Mouse (Mus musculus) ES-E14 (cell line): Measurements from ENCODE around the gene AI481877. TPM values are rescaled to one million over a fixed set of nuclear protein-coding genes. Genes with fewer than 3 reads are reported as not detected.

Experiments
- DNase-seq: peaks from one replicate; pipeline ENCODE4 v3.0.0-alpha.2; 2013; ENCODE audit warnings: low read depth, low spot score
- H3K27ac ChIP-seq: 2 replicates; pipeline ENCODE4 v1.5.1; 2012; ENCODE audit warnings: low read depth, mild to moderate bottlenecking, low read length, moderate library complexity, mixed read lengths; ENCODE audit not compliant: poor library complexity, insufficient read depth, severe bottlenecking
- H3K36me3 ChIP-seq: 2 replicates; pipeline ENCODE4 v1.6.1; 2012; ENCODE audit warnings: mild to moderate bottlenecking, low read length, moderate library complexity, mixed read lengths; ENCODE audit not compliant: control insufficient read depth, poor library complexity, insufficient read depth, severe bottlenecking
- H3K4me1 ChIP-seq, 2 experiments: fragments of 150-350 bp in 1 of 2; sonication (generic) in 1 of 2; 2 replicates each; pipeline ENCODE4 v1.6.1; 2012; ENCODE audit warnings: low read length in 2 of 2, mild to moderate bottlenecking in 1 of 2, mixed read lengths in 1 of 2; ENCODE audit not compliant: control insufficient read depth in 2 of 2, insufficient read depth in 2 of 2, poor library complexity in 1 of 2
- H3K4me3 ChIP-seq, 2 experiments: fragments of 150-350 bp in 1 of 2; sonication (generic) in 1 of 2; 2 replicates each; pipeline ENCODE4 v1.5.1; 2012; ENCODE audit warnings: low read length in 2 of 2, low read depth in 1 of 2, mild to moderate bottlenecking in 1 of 2, mixed read lengths in 1 of 2; ENCODE audit not compliant: insufficient read depth in 1 of 2, poor library complexity in 1 of 2, severe bottlenecking in 1 of 2
- H3K9ac ChIP-seq: 2 replicates; pipeline ENCODE4 v1.6.1; 2012; ENCODE audit warnings: low read depth, mild to moderate bottlenecking, low read length, mixed read lengths; ENCODE audit not compliant: poor library complexity, insufficient read depth, severe bottlenecking
- H3K9me3 ChIP-seq: fragments of 150-350 bp; sonication (generic); 2 replicates; pipeline ENCODE4 v1.6.1; 2012; ENCODE audit warnings: low read depth, mild to moderate bottlenecking, low read length; ENCODE audit not compliant: control insufficient read depth, insufficient read depth
- CHD2 ChIP-seq: IDR thresholded peaks from 2 replicates; pipeline ENCODE4 v1.6.1; 2014; ENCODE audit warnings: mild to moderate bottlenecking, low read depth, low read length, inconsistent platforms
- HCFC1 ChIP-seq: IDR thresholded peaks from 2 replicates; pipeline ENCODE4 v1.6.1; 2012; ENCODE audit warnings: low read length, inconsistent platforms, borderline replicate concordance; ENCODE audit not compliant: insufficient read depth
- MAFK ChIP-seq: IDR thresholded peaks from 2 replicates; pipeline ENCODE4 v1.6.1; 2014; ENCODE audit warnings: mild to moderate bottlenecking, low read depth, low read length, inconsistent platforms; ENCODE audit not compliant: insufficient read depth
- ZC3H11A ChIP-seq: IDR thresholded peaks from 2 replicates; pipeline ENCODE4 v1.6.1; 2012; ENCODE audit warnings: low read depth, mild to moderate bottlenecking, inconsistent platforms, low read length, borderline replicate concordance
- ZNF384 ChIP-seq: IDR thresholded peaks from 2 replicates; pipeline ENCODE4 v1.6.1; 2012; ENCODE audit warnings: low read depth, low read length, inconsistent platforms
- in situ Hi-C, 2 experiments: fragments of 600-800 bp; cut with MboI; formaldehyde crosslinking; loops; one replicate each; pipeline ENCODE4 v1.15.1; 2025; ENCODE audit warnings: low sequenced_read_pairs in 2 of 2, inconsistent platforms in 1 of 2; ENCODE audit not compliant: unreplicated experiment in 2 of 2
- total RNA-seq: library from RNA; depleted of rRNA; stranded (reverse); fragments of 300-350 nt; gene quantifications from 2 replicates; pipeline ENCODE4 v1.2.3, GENCODE M21; 2012

AI481877 gene
- total RNA-seq, 1 experiment: 0.98 TPM

DNA sequence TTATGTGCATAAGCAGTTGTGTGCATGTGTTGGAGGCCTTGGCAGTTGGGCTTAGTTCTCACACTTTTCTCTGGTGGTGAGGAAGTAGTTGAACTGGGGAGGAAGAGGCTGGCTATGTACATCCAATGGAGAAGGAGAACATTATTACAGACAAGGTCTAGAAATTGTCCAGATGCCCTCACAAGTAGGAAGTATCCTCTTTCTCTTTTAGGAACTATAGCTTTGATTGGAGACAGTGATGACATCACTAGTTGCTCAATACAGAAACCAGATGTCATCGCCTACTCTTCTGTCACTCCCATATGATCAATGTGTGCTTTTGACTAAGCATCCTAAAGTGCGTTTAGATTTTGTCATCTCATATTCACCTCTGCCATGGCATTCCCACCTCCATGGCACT, 38.8 kb upstream of the AI481877 start:
- H3K27ac ChIP-seq: no peak overlapping the region
- H3K4me3 ChIP-seq: no peak overlapping the region
- peaks cover 4 to 7% of the 10 kb centered on the region in 2 experiments; a peak in 3 of 4 replicates for H3K4me1 ChIP-seq
- no peak for TF ChIP-seq ZC3H11A
- no peak for TF ChIP-seq MAFK
- TF ChIP-seq ZNF384: no peak
- TF ChIP-seq HCFC1: no peak
- TF ChIP-seq CHD2: no peak
- in situ Hi-C loops: no loop called here
- H3K36me3 ChIP-seq: no peaks in the 10 kb centered on the region
- DNase-seq: no peak
- H3K9ac ChIP-seq: no peak overlapping the region
- no peaks in the 10 kb centered on the region for H3K9me3 ChIP-seq

DNA sequence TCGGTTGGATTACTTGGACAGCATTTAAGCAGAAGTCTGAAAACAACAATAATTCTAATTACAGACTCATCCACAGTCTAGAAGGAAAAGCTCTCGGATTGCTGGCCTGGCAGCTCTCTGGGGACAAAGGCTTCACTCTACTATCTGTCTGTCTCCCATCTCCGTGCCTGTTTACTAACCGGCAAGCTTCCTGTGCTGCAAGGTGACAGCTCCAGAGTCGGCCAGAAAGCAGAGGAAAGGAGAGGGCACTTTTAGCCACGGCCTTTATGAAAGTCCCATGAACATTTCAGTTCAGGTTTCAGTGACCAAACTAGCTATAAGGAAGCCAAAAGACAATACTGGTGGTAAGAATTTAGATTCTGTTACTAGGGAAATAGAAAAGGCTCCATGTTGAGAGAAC, 37.1 kb upstream of the AI481877 start:
- H3K9ac ChIP-seq: no peak overlapping the region
- H3K36me3 ChIP-seq: no peaks in the 10 kb centered on the region
- H3K9me3 ChIP-seq: no peaks in the 10 kb centered on the region
- no peak overlapping the region for H3K27ac ChIP-seq
- no peak for TF ChIP-seq ZC3H11A
- no peak for TF ChIP-seq HCFC1
- no peak for DNase-seq
- in situ Hi-C loops: no loop called here
- H3K4me3 ChIP-seq: no peak overlapping the region
- peaks cover 2 to 8% of the 10 kb centered on the region in 2 experiments; a peak in 2 of 4 replicates for H3K4me1 ChIP-seq

DNA sequence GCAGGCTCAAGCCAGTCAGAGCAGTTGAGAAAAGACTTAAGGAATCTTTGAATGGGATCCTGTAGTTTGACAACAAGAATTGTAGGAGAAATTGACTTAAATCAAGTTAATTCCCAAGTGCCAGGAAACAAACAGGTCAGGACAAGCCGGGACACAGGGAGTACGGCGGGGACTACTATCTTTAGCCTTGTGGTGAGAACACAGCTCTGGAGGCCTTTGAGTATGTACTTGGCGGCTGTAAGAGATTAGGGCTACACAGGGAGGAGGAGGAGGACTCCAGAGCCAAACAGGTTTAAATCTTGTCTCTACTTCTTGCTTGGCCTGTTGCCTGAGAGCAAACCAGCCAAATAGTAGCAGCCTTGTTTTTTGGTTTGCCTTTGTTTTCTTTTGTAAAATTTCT, 36.2 kb upstream of the AI481877 start:
- H3K36me3 ChIP-seq: no peaks in the 10 kb centered on the region
- H3K4me1 ChIP-seq: peaks cover 2 to 8% of the 10 kb centered on the region in 2 experiments; a peak in 2 of 4 replicates
- DNase-seq: no peak
- TF ChIP-seq MAFK: no peak
- TF ChIP-seq ZNF384: no peak
- TF ChIP-seq HCFC1: no peak
- no peak for TF ChIP-seq ZC3H11A
- TF ChIP-seq CHD2: no peak
- in situ Hi-C loops: no loop called here
- no peak overlapping the region for H3K27ac ChIP-seq
- no peak overlapping the region for H3K4me3 ChIP-seq
- no peaks in the 10 kb centered on the region for H3K9me3 ChIP-seq
- H3K9ac ChIP-seq: no peak overlapping the region

DNA sequence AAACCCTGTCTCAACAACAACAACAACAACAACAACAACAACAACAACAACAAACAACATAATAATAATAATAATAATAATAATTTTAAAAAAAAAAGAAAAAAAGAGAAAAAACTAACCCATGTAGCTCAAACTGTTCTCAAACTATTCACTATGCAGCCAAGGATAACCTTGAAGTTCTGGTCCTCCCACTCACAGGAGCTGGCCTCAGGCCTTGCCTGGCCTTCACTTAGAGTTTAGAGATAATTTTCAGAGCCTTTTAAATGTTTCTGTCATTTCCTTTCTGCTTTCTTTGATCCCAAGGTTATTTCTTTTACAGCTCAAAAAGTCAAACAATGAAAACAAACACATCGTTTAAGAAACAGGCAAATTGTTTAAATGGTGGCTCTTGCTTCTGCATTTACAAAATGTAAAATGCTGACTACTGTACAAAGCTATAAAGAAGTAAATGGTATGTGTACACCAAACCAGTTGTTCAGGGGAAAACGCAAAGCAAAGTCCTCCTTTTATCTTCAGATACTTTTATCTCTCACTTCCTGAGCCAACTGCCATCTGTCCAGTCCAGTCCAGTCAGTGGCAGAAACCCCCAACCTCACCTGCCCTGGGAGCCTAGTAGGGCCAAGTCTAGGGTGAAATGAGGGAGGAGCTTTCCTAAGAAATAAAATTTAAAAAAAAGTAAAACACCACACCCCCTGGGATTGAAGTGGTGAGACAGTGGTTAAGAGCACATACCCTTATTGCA, 34.6 kb upstream of the AI481877 start:
- TF ChIP-seq HCFC1 (no peak), MAFK (no peak), CHD2 (no peak), ZNF384 (no peak), ZC3H11A (no peak)
- H3K27ac ChIP-seq: no peak overlapping the region
- no peak overlapping the region for H3K9ac ChIP-seq
- in situ Hi-C loops: no loop called here
- no peak for DNase-seq
- H3K4me3 ChIP-seq: no peak overlapping the region
- no peaks in the 10 kb centered on the region for H3K36me3 ChIP-seq
- no peaks in the 10 kb centered on the region for H3K9me3 ChIP-seq
- peaks cover 2 to 8% of the 10 kb centered on the region in 2 experiments; a peak in 2 of 4 replicates for H3K4me1 ChIP-seq

DNA sequence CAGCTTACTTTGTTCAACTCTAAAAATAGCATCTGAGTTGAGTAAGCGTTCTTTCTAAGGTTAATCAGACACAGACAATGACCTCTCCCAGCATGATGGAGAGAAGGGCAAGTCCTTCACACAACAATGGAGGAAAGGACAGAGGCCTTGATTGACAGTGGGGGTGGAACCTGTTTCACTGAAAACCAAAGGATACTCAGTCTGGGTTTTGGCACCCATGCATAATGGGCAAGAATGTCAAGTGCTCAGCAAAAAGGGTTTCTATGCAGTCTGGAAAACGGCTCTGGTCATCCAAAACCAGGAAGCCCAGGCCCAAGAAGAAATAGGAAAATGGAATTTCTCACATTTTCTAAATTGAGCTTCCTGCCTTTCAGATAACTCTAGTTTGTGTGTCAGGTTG, 33.8 kb upstream of the AI481877 start:
- H3K36me3 ChIP-seq: no peaks in the 10 kb centered on the region
- H3K9ac ChIP-seq: no peak overlapping the region
- peaks cover 2 to 8% of the 10 kb centered on the region in 2 experiments; a peak in 2 of 4 replicates for H3K4me1 ChIP-seq
- no peak overlapping the region for H3K4me3 ChIP-seq
- H3K27ac ChIP-seq: no peak overlapping the region
- H3K9me3 ChIP-seq: no peaks in the 10 kb centered on the region
- TF ChIP-seq MAFK (no peak), HCFC1 (no peak), CHD2 (no peak)
- in situ Hi-C loops: no loop called here
- DNase-seq: no peak
